Mouse (Mus musculus): ENCODE results near the gene Tlnrd1.

GRCm38 (mm10) chr7:83885835-83886234, 1.7 kb upstream of the Tlnrd1 start:
- TF ChIP-seq CTCF (IDR thresholded peaks at IDR 0.05; ENCODE audit: borderline replicate concordance, control insufficient read depth, extremely low read depth, insufficient read depth, low read length, poor library complexity) (no peak), POLR2A (IDR thresholded peaks at IDR 0.05; ENCODE audit: control insufficient read depth, extremely low read depth, insufficient read depth, low read length, poor library complexity) (no peak)
